Mouse (Mus musculus) limb, embryonic 15.5 days (tissue): ENCODE results near the gene Cd248. TPM values are rescaled to one million over a fixed set of nuclear protein-coding genes. Genes with fewer than 3 reads are reported as not detected.
"Not testable (repeated sequence)": the region's sequence is repeated elsewhere in the genome, so short reads cannot be mapped to it uniquely, and the experiment has no call there.

Experiments used
- ATAC-seq: fragments of 200-750 bp; cut with Nextera tagmentation; 2 replicates; pipeline ENCODE4 v1.8.0; 2017; ENCODE audit warnings: low read depth, moderate TSS enrichment; ENCODE audit not compliant: insufficient number of reproducible peaks, low FRiP score, low TSS enrichment
- H3K27ac ChIP-seq: fragments of 300-500 bp; sonication (generic); 2 replicates; pipeline ENCODE4 v1.5.1; 2015; ENCODE audit warnings: moderate library complexity, mild to moderate bottlenecking, inconsistent platforms
- H3K27me3 ChIP-seq: fragments of 300-500 bp; sonication (generic); 2 replicates; pipeline ENCODE4 v1.6.1; 2015; ENCODE audit warnings: inconsistent platforms
- H3K36me3 ChIP-seq: fragments of 300-500 bp; sonication (generic); 2 replicates; pipeline ENCODE4 v1.6.1; 2015; ENCODE audit warnings: inconsistent platforms
- H3K4me1 ChIP-seq: fragments of 300-500 bp; sonication (generic); 2 replicates; pipeline ENCODE4 v1.6.1; 2015; ENCODE audit warnings: inconsistent platforms
- H3K4me2 ChIP-seq: fragments of 300-500 bp; sonication (generic); 2 replicates; pipeline ENCODE4 v1.6.1; 2015; ENCODE audit warnings: mild to moderate bottlenecking, inconsistent platforms
- H3K4me3 ChIP-seq: fragments of 300-500 bp; sonication (generic); 2 replicates; pipeline ENCODE4 v1.5.1; 2015; ENCODE audit warnings: mild to moderate bottlenecking, inconsistent platforms
- H3K9ac ChIP-seq: fragments of 300-500 bp; sonication (generic); 2 replicates; pipeline ENCODE4 v1.6.1; 2015; ENCODE audit warnings: inconsistent platforms
- H3K9me3 ChIP-seq: fragments of 300-500 bp; sonication (generic); 2 replicates; pipeline ENCODE4 v1.6.1; 2016; ENCODE audit warnings: inconsistent platforms
- WGBS: fragments of 180-500 bp; shearing (Covaris S2); methylation state at CpG from one replicate; pipeline ENCODE4 v1.1.7; 2015; 5-methylcytosine and 5-hydroxymethylcytosine counted together
- polyA plus RNA-seq: library from polyadenylated mRNA; unstranded; fragments of >200 nt; fragmentation: Nextera tagmentation; extraction: Ambion mirVana; gene quantifications from 2 replicates; pipeline ENCODE4 v1.2.1, GENCODE M21; 2015

The Cd248 gene
- polyA plus RNA-seq, 1 experiment from 2014 or later: 95.9 TPM

DNA sequence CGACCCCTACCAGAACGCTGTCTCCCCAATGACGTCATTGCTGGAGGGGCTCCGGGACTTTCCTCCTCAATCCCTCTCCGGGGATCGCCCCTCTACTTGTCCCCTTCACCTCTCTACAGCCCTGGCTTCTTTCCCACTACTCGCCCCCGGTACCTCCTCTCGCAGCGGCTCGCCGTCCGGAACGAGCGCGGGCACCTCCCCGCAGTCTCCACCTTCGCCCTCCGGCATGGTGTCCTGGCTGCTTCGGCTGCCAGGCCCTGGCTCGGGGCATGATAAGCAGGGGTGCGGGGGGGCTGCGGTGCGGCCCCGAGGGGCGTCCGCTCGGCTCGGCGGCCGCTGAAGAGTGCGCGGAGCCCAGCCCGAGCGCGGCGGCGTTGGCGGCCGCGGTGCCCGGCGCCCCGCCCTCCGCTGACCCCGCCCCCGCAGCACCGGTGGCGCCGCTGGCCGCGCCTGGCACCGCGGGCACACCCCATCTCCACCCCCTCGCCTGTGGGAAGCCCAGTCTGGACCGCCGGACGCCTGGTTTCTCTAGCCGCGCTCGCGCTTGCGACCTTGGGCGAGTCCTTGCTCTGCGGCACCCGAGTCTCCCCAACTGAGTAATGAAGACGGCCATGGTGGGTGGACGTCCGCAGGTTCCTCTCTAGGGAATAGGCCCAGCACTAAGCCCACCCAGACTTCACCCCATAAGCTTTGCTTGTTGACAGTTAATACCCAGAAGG is 17.4 kb downstream of the Cd248 start, which contains the start of gene Tmem151a:
Gene Tmem151a (minus strand): TSS at position 387 of the 719 bp plus-strand sequence.
- Histone ChIP-seq H3K9ac (no peak within 1 kb of the TSS), H3K27me3 (peaks cover 63% of the 10 kb centered on the region), H3K4me3 (peak within 1 kb of the TSS; percentile 45), H3K27ac (no peak within 1 kb of the TSS), H3K4me1 (peaks cover 29% of the 10 kb centered on the region), H3K4me2 (peak within 1 kb of the TSS; percentile 77), H3K9me3 (no peaks in the 10 kb centered on the region), H3K36me3 (peaks cover 1% of the 10 kb centered on the region)
- WGBS: under 1% methylated on average over 64 of the region's 69 CpGs
- no peak for ATAC-seq

DNA sequence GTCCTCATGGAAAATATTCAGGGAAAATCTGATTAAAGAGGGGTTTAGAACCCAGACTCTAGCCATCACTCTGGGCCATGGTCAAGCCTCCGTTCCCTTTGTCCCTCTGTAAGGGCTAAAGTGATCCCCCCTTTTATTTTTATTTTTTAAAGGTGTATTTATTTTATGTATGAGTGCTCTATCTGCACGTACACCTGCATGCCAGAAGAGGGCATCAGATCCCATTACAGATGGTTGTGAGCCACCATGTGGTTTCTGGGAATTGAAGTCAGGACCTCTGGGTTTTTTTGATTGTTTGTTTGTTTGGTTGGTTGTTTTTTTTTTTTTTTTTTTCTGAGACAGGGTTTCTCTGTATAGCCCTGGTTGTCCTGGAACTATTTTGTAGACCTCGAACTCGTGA is 18.7 kb downstream of the Cd248 start:
- WGBS: 52% methylated on average over 4 of the region's 4 CpGs
- not testable (repeated sequence) for H3K9ac ChIP-seq, H3K4me3 ChIP-seq

DNA sequence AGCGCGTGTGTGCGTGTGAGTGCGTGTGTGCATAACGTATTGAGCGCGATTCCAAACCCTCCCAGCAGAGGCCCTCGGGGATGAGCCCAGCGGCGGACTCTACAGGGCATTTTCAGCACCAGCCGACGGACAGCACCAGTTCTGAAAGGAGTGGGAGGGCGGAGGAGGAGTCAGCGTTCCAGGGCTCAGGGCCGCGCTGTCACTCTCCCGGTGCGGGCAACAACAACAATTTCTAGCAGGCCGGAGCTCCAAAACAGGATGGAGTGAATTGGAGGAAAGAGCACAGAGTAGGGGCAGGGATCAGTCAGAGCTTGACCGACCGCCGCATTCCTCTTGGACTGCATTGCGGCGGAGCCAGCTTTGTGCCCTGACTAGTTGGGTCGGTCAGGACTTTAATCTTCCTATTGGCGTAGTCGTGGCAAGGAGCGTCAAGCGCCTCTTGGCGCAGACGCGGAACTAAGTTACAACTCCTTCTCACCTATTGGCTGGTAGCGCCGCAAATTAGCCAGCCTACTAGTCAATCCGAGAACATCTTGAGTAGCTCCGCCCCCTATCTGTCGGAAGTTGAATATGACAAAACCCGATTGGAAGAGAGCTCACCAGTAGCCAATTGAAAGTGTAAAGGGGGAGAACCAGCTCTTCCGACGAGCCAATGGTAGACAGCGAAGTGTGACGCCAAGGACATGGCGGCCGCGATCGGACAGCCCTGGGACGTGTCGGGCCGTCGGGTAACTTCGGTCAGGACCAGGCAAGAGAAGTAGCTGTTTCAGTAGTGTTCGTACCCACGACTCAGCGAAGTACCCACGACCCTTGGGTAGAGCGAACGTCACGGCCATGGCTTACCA is 20.2 kb downstream of the Cd248 start, which contains the start of gene Yif1a:
Gene Yif1a (plus strand): TSS at position 655 of the 845 bp plus-strand sequence.
- Histone ChIP-seq H3K27me3 (peaks cover 35% of the 10 kb centered on the region), H3K4me2 (peak within 1 kb of the TSS; percentile 80), H3K4me3 (peak within 1 kb of the TSS; percentile 84), H3K9me3 (no peaks in the 10 kb centered on the region), H3K36me3 (peaks cover 29% of the 10 kb centered on the region), H3K9ac (peak within 1 kb of the TSS; percentile 68), H3K4me1 (peaks cover 29% of the 10 kb centered on the region), H3K27ac (peak within 1 kb of the TSS; percentile 91)
- peak; percentile 92 for ATAC-seq
- under 1% methylated on average over 58 of the region's 58 CpGs for WGBS

More for the DNA sequence above, 18.7 kb downstream of the Cd248 start:
- peaks cover 13% of the 10 kb centered on the region for H3K36me3 ChIP-seq
- H3K4me2 ChIP-seq, ATAC-seq, H3K9me3 ChIP-seq, H3K27ac ChIP-seq: not testable (repeated sequence)
- peaks cover 29% of the 10 kb centered on the region for H3K4me1 ChIP-seq
- peaks cover 51% of the 10 kb centered on the region for H3K27me3 ChIP-seq

DNA sequence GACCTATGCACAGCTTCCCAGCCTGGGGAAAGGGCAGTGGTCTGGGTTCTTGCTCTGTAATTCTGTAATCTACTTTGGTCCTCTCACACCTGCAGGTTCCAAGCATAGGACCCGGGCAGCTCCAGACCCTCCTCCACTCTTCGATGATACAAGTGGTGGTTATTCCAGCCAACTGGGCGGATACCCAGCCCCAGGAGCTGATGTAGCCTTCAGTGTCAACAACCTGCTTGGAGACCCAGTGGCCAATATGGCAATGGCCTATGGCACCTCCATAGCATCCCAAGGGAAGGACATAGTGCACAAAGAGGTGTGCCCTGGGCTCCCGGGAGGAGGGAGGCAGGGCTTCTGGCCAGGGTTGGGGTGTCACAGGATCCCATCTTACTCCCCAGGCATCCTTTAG is 21.4 kb downstream of the Cd248 start:
- Histone ChIP-seq H3K9me3 (no peaks in the 10 kb centered on the region), H3K27ac (no peak overlapping the region), H3K9ac (0 out of 2 replicates have a peak overlapping the region, but pooled peaks have one; percentile 68), H3K27me3 (peaks cover 23% of the 10 kb centered on the region), H3K4me3 (peak overlapping the region; percentile 84), H3K4me1 (peaks cover 36% of the 10 kb centered on the region), H3K36me3 (peaks cover 36% of the 10 kb centered on the region), H3K4me2 (peak overlapping the region; percentile 80)
- WGBS: 88% methylated on average over 4 of the region's 4 CpGs
- no peak for ATAC-seq

DNA sequence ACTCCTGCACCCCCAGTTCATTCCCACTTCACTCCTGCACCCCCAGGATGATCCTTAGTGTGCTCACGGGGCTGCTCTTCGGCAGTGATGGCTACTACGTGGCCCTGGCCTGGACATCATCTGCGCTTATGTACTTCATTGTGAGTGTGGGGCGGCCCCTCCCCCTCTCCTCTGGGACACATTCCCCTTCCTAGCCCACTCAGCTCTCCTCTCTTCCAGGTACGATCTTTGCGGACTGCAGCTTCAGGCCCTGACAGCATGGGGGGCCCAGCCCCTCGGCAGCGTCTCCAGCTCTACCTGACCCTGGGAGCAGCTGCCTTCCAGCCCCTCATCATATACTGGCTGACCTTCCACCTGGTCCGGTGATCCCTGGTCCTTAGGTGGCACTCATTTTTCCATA is 24.2 kb downstream of the Cd248 start:
- 82% methylated on average over 10 of the region's 10 CpGs for WGBS
- no peak for ATAC-seq
- H3K4me3 ChIP-seq: no peak overlapping the region
- H3K9me3 ChIP-seq: no peaks in the 10 kb centered on the region
- no peaks in the 10 kb centered on the region for H3K27me3 ChIP-seq
- peaks cover 51% of the 10 kb centered on the region for H3K4me1 ChIP-seq
- H3K27ac ChIP-seq: no peak overlapping the region
- peaks cover 36% of the 10 kb centered on the region for H3K36me3 ChIP-seq
- no peak overlapping the region for H3K4me2 ChIP-seq
- no peak overlapping the region for H3K9ac ChIP-seq

DNA sequence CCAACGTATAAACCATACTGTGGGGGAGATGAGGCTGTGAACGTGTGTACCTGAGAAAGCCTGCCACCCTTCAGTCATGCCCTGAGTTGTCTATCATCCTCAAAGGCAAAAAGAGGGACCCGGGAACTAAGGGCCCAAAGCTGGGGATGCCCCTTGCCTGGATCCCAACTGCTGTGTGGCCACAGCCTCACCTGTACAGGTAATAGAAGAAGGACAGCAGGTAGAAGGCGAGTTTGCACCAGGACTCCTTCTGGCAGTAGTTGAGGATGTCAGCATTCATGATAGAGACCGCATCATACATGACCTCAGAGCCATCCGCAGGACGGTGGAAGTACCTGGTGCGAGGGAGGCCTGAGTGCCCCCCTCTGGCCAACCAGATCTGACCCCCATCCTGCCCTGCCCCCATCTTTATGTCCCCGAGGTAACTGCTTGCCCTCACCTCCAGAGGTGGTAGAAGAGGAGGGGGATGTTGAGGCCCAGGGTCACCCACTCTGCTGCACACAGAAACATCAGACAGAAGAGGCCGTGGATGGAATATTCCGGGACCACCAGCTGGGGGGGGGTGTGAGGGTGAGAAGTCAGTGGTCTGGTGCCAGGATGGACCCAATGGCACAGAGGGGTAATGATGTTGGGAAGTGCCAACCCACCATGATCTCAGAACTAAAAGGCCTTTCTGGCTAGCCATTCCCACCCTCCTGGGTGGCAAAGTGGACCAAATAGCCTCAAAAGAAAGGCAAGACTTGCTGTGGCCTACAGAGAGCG is 25.8 kb downstream of the Cd248 start:
- no peak for ATAC-seq
- Histone ChIP-seq H3K27ac (no peak overlapping the region), H3K9ac (no peak overlapping the region), H3K4me2 (no peak overlapping the region), H3K27me3 (no peaks in the 10 kb centered on the region), H3K4me1 (peaks cover 59% of the 10 kb centered on the region), H3K4me3 (no peak overlapping the region), H3K9me3 (no peaks in the 10 kb centered on the region), H3K36me3 (peaks cover 36% of the 10 kb centered on the region)
- WGBS: 63% methylated on average over 12 of the region's 12 CpGs

DNA sequence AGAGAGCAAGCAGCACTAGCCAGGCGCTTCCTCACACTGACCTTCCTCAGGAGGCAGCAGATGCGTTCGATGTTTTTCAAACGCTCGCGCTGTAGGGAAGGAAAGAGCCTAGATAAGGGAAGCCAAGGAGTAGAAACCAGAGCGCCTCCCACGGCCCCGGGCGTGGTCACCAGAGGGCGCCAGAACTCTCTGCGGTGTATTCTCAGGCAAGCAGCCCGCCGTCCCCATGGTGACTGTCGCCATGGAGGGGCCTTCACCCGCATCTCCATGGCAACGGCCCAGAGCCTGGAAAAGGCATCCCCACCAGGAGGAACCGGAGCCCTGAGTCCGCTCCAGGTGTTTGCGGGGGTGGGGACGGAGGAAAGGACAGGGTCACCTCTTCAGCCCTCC is 26.4 kb downstream of the Cd248 start:
- Histone ChIP-seq H3K27me3 (no peaks in the 10 kb centered on the region), H3K27ac (no peak overlapping the region), H3K36me3 (peaks cover 37% of the 10 kb centered on the region), H3K9ac (no peak overlapping the region), H3K4me2 (peak overlapping the region; percentile 31; the same call in 1 of the 2 replicates), H3K4me3 (no peak overlapping the region), H3K9me3 (no peaks in the 10 kb centered on the region), H3K4me1 (peaks cover 61% of the 10 kb centered on the region)
- ATAC-seq: no peak
- WGBS: under 1% methylated on average over 21 of the region's 21 CpGs

DNA sequence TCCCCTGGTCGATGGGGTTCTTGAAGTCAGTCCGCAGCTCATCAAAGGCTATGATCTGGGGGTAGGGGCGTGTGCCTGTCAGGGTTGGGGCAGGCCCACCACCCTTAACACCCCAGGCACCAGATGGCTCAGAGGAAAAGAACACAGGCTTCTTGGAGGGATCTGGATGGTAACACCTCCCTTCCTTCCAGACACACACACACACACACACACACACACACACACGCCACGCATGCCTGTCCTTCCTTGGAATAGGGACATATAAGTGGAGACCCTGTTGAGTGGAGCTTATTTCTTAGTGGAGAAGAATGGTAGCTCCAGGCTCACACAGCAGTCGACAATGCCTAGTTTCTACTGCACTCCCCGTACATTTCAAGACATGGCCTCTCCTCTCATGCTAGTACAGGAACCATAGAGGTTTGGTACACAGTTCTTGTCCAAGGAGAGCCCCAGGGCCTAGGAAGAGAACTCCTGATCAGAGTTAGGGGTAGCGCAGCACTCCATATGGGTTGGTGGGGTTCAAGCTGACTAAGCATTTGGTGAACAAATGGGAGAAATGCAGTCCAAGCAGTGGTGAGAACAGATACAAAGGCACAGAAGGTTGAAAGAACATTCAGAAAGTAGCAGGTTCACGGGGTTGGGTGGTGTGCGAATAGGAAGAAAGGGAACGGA is 27.0 kb downstream of the Cd248 start:
- Histone ChIP-seq H3K36me3 (peaks cover 44% of the 10 kb centered on the region), H3K4me1 (peaks cover 61% of the 10 kb centered on the region), H3K27ac (no peak overlapping the region), H3K9ac (no peak overlapping the region), H3K27me3 (no peaks in the 10 kb centered on the region), H3K4me3 (no peak overlapping the region), H3K4me2 (peak overlapping the region; percentile 31; the same call in 1 of the 2 replicates), H3K9me3 (no peaks in the 10 kb centered on the region)
- 41% methylated on average over 11 of the region's 11 CpGs for WGBS
- ATAC-seq: no peak

DNA sequence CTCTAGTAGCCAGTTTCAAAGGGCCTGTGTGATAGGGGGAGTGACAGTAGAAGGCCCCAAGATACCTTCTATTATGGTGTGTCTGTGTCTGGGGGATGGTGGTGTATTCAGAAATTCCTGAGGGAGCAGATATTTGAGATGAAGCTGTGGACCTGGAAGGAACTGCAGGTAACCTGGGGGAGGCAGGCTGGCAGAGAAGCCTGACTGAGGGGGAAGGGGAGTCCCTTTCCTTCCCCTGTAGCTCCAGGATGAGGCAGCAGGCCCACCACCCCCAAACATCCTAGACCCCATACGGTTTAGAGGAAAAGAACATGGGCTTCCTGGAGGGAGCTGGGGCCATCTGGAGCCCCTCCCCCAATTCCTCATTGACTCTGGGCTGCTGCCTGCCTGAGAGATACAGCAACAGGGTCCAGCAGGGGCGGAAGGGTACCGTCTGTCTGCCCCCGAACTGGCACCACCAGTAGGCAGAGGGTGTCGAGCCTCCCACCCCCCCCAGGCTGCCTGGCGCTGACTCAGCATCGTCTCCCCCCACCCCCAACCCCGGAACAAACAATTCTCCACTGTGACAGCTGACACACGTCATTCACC is 28.1 kb downstream of the Cd248 start:
- no peak overlapping the region for H3K9ac ChIP-seq
- H3K27ac ChIP-seq: no peak overlapping the region
- H3K9me3 ChIP-seq: no peaks in the 10 kb centered on the region
- peaks cover 63% of the 10 kb centered on the region for H3K4me1 ChIP-seq
- peaks cover 47% of the 10 kb centered on the region for H3K36me3 ChIP-seq
- H3K4me2 ChIP-seq: no peak overlapping the region
- no peaks in the 10 kb centered on the region for H3K27me3 ChIP-seq
- no peak for ATAC-seq
- 8% methylated on average over 9 of the region's 9 CpGs for WGBS
- no peak overlapping the region for H3K4me3 ChIP-seq

DNA sequence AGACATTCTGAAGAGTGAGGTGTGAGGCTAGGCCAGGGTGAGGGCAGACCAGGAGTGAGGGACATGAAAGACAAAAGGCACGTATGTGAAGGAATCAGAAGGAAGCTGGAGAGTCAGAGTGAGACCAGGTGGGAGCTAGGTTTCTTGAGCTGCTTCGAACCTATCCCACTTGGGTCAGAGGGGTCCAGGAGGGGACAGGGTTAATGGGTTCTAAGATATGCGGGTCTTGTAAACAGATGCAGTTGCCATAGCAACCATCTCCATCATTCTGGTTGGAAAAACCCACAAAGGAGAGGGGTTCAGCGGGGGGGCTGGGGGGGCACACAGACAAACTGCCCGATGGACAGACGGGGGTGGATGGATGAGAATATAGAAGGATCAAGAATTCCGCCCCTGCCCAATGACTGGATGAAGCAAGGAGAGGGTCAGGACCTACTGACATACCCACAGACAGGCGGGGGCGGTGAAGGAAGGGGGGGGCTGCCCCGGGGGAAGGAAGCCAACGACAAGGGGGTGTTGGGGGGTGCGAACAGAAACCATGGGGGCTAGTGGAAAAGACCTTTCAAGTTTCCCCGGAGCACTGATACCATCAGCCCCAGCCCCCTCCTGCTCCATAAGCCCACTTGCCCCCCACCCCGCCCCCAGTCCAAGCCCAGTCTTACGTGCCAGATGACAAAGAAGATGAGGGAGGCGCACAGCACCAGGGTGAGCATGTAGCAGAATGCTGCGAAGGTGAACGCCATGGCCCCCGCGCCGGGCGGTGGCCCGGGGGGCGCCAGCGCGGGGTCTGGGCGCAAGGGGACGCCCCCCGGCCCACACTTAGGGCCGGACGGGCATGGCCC is 29.9 kb downstream of the Cd248 start:
- ATAC-seq: no peak
- Histone ChIP-seq H3K4me2 (peak overlapping the region; percentile 99), H3K9me3 (no peaks in the 10 kb centered on the region), H3K9ac (peak overlapping the region; percentile 80), H3K27ac (peak overlapping the region; percentile 71), H3K36me3 (peaks cover 46% of the 10 kb centered on the region), H3K4me1 (peaks cover 63% of the 10 kb centered on the region), H3K4me3 (peak overlapping the region; percentile 68), H3K27me3 (no peaks in the 10 kb centered on the region)
- WGBS: 7% methylated on average over 31 of the region's 31 CpGs
